Mouse (Mus musculus) heart, postnatal 36 days (tissue): ENCODE results near the gene Gm10985. TPM values are rescaled to one million over a fixed set of nuclear protein-coding genes. Genes with fewer than 3 reads are reported as not detected.

Source experiments
- DNase-seq, 2 experiments: peaks; one replicate each; pipeline ENCODE4 v3.0.0; 2021 to 2022
- intact Hi-C: fragments of 180-260 bp; cut with DNase I; formaldehyde crosslinking; loops from one replicate; pipeline ENCODE4 v1.15.1; 2025
- total RNA-seq, 2 experiments: library from RNA; stranded (reverse); gene quantifications; 2 replicates each; pipeline ENCODE4 v1.2.3; 2021

Gm10985 gene
- total RNA-seq: not detected

DNA sequence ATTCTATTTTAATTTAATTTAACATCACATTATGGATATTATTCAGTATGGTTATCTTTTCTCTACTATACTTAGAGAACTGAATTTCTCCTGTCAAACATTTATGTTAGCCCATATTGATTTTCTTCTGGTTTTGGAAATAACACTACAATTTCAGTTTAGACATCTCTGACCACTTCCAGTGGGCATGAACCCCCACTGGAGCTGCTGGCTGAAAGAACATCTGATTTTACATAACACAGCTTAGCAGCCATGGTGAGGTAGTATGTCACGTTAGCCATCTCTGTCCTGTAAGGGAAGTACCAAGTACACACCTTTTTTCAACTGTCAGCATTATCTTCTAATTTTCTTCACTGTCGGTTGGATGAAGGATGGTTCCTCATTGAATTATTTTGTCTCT lies at the start of gene Gm10985:
Gene Gm10985, plus strand, starts transcription at position 301 of the 400 bp plus-strand sequence.
- DNase-seq: no peak
- intact Hi-C loops: no loop called here

DNA sequence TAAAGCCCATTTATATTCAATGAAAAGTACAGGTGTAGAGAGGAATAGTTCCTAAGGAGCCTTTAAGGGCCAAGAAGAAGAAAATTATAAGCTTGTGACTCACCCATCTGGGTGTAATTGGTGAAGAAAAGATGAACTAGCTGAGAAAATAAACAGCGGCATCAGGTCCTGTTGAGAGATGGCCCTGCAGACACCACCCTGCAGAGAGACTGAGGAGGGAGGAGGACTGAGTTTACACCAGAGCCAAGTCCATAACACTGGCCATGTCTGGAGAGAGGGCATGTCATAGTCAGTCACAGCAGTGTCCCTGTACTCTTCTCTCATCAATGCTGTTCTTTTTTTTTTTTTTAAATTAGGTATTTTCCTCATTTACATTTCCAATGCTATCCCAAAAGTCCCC lies 48.0 kb upstream of the Gm10985 start:
- DNase-seq: no peak
- intact Hi-C loops: no loop called here

DNA sequence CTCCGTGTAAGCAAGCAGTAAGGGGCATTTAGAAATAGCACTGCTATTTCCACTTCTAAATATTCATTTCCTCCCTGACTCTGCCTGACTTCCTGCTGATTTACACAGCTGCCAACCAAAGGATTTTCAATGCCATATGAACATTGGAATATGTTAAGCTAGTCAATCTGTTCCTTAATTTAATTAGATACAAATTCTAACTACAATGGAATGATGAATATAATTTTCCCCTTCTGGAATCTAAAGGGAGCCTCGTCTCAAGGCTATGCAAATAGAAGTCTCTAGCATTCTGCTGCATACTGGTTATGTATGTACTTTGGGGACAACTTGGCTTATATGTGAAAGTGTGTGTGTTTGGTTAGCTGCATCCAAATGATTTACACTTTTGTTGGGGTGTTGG lies 45.2 kb upstream of the Gm10985 start:
- no peak for DNase-seq
- intact Hi-C loops: no loop called here

DNA sequence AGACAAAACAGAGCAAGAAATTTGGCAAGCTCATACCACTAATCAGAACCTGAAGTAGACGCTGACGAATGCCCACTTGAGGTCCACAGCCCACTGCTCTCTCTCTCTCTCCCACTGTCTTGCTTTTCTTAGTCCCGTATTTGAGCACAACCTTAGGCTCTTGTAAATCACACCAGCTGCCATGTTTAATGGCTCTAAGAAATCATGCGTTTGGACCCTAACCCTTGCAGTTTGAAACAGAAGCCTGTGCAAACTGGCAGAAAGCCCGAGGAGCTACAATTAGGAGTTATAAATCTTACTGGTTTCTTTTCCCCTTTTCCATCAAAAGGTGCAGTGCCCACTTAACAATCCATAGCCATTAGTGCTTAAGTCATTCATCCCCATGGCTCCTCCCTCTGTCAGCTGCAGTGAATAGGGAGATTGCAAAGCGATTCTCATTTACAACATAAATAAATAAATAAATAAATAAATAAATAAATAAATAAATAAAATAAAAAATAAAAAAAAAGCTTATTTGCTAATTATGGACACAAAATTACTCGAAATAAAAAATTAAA lies 31.4 kb upstream of the Gm10985 start:
- intact Hi-C loops: no loop called here

DNA sequence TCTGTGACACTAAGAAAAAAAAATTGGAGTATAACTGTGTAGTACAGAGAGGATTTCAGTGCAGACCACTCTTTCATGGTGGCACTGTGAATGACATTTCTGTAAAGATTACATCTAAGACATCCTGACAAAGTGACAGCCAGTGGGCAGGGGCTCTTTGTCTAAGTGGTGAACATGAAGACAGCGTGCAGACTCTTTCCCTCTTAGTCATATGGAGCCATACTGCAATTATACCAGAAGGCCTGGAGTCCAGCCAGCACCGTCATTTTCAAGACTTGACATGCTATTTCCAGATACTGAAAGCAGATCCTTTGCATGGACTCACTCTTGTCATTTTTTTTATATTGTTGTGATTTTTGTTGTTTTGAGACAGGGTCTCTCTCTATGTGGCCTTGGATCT lies 10.6 kb upstream of the Gm10985 start:
- no peak for DNase-seq
- intact Hi-C loops: no loop called here

More for the DNA sequence above, 31.4 kb upstream of the Gm10985 start:
- no peak for DNase-seq

DNA sequence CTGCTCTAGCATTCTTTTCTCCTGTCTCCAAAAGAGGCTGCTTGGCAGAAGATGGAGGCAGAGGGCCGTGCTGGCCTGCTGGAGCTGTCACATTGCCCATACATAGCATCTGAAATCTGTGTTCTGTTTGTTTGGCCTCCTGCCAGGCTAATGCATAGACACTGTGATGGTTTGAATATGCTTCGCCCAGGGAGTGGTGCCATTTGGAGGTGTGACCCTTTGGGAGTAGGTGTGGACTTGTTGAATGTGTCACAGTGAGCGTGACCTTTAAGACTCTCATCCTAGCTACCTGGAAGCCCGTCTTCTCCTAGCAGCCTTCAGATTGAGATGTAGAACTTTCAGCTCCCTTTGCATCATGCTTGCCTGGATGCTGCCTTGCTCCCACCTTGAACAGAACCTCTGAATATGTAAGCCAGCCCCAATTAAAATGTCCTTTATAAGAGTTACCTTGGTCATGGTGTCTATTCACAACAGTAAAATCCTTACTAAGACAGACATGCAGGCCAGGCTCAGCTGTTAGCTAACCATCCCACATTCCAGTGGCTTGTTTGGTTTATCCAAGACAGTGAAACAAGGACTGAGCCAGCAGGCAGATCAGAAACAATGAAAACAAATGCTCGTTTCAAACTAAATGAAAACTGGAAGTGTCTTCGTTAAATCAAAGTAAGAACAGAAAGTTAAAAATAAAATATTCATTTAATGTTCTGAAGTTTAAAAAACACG lies 1.5 kb downstream of the Gm10985 start:
- intact Hi-C loops: no loop called here
- DNase-seq: no peak

DNA sequence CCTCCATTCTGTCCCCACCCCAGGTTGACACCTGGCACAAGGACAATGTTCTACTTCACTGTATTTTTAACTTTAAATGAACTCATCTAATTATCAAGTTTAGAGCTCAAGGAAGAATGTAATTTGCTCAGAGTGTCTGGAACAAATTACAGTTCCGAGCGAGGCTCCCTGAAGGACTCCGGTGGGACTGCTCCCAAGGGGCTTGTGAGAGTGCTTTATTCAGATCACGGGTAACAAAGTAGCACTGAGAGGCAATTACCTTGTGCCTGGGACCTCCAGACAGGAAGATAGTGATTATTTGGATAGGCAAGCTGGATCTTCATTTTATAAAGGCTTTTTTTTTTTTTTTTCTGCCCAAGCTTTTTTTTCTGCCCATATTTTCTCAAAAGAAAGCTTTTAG lies 2.8 kb downstream of the Gm10985 start:
- intact Hi-C loops: no loop called here
- DNase-seq: no peak

DNA sequence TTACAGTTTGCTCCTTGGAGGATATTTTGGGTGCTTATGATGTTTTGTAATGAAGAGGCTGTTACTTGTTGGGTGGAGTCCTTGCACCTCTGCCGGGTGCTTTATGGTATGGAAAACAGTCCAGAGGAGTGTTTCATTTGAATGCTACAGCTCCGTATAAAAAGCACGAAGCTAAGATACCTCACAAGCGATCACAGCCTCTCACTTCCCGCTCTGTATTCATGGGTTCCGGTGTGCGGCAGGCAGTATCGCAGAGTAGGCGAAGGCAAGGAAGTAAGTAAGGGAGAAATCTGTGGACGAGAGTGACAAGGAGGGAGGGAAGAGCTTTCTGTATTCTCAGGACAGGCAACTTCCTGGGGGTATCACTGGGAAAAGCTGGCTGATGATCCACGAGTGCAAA lies 3.4 kb downstream of the Gm10985 start:
- DNase-seq: no peak
- intact Hi-C loops: no loop called here

DNA sequence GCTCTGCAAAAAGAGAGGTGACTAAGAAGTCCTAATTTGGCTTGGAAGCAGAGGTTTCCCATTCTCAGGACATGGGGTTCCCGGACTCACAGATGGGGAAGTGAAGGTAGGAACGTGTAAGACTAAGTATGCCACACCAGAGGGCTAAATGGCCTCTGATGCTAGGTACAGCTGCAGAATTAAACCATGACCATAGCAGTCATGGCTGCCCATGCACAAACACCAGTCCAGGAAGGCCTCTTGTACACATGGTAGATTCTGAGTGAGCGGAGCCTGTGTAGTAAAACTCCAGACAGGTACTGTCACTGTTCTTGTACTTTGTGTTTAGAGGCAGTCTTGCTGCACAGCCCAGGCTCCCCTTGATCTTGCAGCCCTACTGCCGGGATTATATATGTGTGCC lies 9.4 kb downstream of the Gm10985 start:
- no peak for DNase-seq
- intact Hi-C loops: no loop called here

DNA sequence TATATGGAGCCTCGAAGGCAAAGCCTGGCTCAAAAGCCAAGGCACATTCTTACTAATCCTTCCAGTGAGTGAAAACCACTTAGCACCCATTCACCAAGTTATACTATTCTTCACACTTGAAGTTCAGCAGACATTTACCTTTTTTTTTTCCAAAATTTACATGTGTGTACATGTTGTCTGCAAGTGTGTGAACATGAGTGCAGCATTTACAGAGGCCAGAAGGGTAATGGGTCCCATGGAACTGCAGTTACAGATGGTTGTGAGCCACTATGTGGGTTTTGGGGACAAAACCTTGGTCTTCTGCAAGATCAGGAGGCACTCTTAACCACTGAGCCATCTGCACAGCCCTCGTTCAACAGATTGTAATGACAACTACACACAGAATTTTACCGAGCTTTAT lies 9.9 kb downstream of the Gm10985 start:
- intact Hi-C loops: no loop called here

DNA sequence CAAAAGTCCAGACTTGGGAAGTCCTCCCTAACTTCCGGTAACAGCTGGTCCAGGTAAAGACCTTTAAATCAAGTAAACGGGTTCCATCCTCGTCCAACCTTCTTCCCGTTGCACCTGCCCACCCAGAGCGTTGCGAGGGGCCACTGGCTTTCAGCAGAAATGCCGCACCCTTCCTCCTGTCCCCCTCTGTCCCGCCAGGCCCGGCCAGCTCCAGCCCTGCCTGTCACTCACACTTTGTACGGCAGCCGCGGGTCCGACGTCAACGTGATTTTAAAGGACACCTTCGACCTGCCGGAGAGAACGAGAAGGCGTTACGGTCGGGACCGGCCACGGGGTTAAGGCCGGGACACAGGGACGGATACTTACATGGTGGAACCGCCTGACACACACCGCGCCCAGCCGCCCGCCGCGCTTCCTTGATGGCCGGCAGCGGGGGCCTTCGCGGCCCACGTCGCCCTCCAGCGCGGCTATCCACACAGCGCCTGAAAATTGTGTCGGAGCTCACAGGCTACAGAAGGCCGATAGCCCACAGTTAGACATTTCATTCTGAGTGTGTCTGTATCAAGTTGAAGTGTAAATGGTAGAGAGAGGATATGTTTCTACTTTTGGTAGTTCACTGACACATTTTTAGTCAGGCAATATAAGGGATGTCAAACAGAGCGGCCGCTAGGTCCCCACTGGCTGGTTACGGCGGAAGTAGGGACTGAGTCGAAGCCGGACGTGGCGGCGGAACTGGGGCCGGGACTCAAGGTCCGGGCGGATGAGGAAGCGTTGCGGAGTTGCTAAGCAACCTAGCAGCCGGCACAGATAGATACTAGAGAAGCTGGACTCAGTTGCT lies 18.7 kb downstream of the Gm10985 start, which contains the start of gene Ufm1:
Gene Ufm1, minus strand, starts transcription at position 448 of the 838 bp plus-strand sequence.
- intact Hi-C loops: loop anchor here (10.0 kb wide), 1 partner anchor 821 kb away; no protein-coding TSS in a partner anchor
- DNase-seq: peak; percentile 90 to 92

More for the DNA sequence above, 9.9 kb downstream of the Gm10985 start:
- DNase-seq: no peak

DNA sequence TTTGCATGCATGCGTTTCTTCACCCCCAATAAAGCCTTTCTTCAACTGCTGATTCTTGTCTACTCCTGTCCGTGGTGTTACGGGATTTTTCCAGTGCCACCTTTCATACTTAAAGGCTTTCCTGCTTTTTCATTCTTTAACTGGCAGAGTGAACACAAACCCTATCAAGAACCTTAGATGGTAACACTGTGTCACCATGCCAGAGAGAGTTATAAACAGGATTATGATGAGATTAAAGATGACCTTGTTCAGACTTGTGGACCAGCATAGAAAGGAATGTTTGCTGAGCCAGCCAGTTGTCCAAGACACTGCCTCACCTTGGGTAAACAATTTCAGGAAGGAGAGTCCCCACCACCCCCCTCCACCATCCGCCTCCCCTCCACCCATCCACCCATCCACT lies 23.3 kb downstream of the Gm10985 start:
- DNase-seq: no peak
- intact Hi-C loops: loop anchor here (10.0 kb wide), 1 partner anchor 817 kb away; no protein-coding TSS in a partner anchor

DNA sequence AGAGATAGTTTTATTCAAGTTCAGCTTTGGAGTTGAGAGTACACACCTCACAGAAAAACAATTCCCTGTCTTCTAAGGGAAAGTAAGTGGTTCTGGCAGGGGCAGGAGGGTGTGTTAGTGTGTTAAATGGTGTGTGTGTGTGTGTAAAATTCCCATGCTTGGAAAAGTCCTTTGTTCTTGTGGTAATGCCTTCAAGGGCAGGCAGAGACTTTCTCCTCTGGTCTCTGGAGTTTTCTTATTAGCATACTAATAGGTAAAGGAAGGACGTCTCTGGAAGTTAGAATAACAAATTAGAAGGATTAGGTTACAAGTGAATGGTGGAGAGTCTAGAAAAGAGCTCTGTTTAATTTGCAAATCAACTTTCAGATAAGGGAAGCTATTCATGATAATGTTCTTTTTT lies 24.4 kb downstream of the Gm10985 start:
- DNase-seq: no peak
- intact Hi-C loops: loop anchor here (10.0 kb wide), 1 partner anchor 816 kb away; no protein-coding TSS in a partner anchor

DNA sequence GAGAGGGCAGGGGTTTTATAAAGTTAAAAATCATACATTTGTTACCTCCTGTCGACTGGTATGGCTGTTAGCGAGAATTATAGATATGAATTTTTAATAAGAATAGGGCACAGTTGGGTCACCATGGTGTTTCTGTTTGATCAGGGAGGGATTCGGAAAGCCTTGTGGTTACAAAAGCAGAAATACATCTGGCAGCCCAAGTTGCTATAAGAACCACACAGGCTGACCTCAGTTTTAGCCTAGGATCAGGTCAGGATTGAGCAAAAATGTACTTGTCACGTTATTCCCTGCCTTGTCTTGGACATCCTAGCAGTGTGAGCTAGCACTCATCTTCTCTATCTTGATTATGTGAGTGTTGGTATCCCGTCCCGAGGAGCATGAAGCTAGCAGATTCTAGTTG lies 25.6 kb downstream of the Gm10985 start:
- no peak for DNase-seq
- intact Hi-C loops: no loop called here

DNA sequence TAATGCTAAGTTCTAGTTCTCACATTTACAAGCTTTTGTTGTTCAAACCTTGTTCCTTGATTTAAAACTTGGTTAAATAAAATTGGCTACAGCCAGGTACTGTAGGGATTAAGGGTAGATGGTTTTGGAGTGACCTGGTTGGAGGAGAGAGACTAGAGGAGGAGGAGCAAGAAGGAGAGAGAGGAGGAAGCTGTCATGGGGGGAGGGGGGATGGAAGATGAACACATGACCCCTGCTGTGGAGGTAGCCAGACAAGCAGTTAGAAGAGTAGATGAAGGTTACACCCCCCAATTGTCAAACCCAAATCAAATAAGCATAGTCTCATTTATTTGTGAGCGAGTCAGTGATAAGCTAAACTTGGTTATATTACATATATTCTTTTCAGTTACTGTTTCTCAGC lies 26.7 kb downstream of the Gm10985 start:
- intact Hi-C loops: no loop called here
- DNase-seq: no peak

DNA sequence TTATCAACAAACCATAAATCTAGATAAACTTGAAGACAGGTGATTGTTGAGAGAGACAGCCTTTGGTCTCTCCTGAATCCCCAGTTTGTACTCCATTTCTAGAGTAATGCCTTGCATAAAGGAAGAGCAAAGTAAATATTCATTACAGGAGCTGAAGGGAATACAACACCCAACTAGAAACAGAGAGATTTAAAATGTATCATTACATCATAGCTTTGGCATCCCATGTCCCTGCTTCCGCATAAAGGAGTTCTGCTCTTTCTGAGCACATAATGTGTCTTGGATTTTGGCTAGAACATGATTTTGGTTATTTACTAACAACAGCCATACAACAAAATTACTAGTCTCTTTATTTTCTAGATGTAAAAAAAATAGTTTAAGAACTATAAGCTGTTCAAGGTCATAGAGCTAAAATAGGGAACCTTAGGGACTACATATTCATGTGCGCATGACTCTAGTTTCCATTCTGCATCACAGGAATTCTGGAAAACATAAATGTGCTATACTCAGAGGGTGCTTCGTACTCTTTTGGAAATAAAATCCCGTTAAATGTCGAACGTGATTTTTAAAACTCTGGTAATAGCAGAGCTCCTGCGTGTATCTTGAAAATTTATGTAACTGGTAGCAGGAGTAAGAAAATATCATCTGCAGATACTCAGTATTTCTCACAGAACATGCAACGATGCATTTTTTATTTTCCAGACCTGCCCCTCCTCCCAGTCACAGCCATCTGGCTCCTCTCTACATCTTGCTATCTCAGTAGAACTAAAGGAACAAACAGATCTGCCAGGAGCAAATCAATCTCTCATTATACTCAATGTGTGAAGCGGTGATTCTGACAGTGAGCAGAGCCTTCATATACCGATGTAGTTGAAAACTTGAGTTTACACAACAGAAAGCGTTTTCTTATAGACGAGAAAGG lies 46.0 kb downstream of the Gm10985 start:
- DNase-seq: no peak
- intact Hi-C loops: no loop called here
